Mouse (Mus musculus): ENCODE measurements around the gene Anapc16. TPM values are rescaled to one million over a fixed set of nuclear protein-coding genes. Genes with fewer than 3 reads are reported as not detected.

Anapc16 gene
- polyA plus RNA-seq, 1 experiment from 2014 or later: 106 TPM

GRCm38 (mm10) chr10:59953564-59954039 is 49.3 kb downstream of the Anapc16 start:
- ATAC-seq (ENCODE audit: low FRiP score): no peak
- 39% methylated on average over 6 of the region's 7 CpGs for WGBS
- no peak overlapping the region for H3K9ac ChIP-seq (replicated peaks)
- H3K4me2 ChIP-seq: no peak overlapping the region
- H3K36me3 ChIP-seq: no peaks in the 10 kb centered on the region
- H3K27ac ChIP-seq (replicated peaks): peak overlapping the region; percentile 98
- no peaks in the 10 kb centered on the region for H3K27me3 ChIP-seq (replicated peaks)
- H3K9me3 ChIP-seq (replicated peaks): no peaks in the 10 kb centered on the region
- no peak overlapping the region for H3K4me3 ChIP-seq (replicated peaks)
- peaks cover 55% of the 10 kb centered on the region for H3K4me1 ChIP-seq

- H3K4me3 ChIP-seq (replicated peaks): peak overlapping the region; percentile 69
- 21% methylated on average over 16 of the region's 16 CpGs for WGBS
- no peak for ATAC-seq (ENCODE audit: low FRiP score)
- H3K4me2 ChIP-seq: peak overlapping the region; percentile 94
- H3K36me3 ChIP-seq: no peaks in the 10 kb centered on the region
- no peaks in the 10 kb centered on the region for H3K27me3 ChIP-seq (replicated peaks)
- H3K27ac ChIP-seq (replicated peaks): peak overlapping the region; percentile 98
- H3K9me3 ChIP-seq (replicated peaks): no peaks in the 10 kb centered on the region
- H3K4me1 ChIP-seq: peaks cover 51% of the 10 kb centered on the region
- H3K9ac ChIP-seq (replicated peaks): peak overlapping the region; percentile 75
Observed at GRCm38 (mm10) chr10:59952781-59953563, 50.0 kb downstream of the Anapc16 start.

- under 1% methylated on average over 31 of the region's 31 CpGs for WGBS
- no peaks in the 10 kb centered on the region for H3K9me3 ChIP-seq (replicated peaks)
- H3K4me2 ChIP-seq: peak overlapping the region; percentile 94
- H3K27me3 ChIP-seq (replicated peaks): no peaks in the 10 kb centered on the region
- peak; percentile 58 for ATAC-seq (ENCODE audit: low FRiP score)
- H3K4me1 ChIP-seq: peaks cover 44% of the 10 kb centered on the region
- peak overlapping the region; percentile 98 for H3K27ac ChIP-seq (replicated peaks)
- H3K4me3 ChIP-seq (replicated peaks): peak overlapping the region; percentile 69
- peak overlapping the region; percentile 75 for H3K9ac ChIP-seq (replicated peaks)
- H3K36me3 ChIP-seq: no peaks in the 10 kb centered on the region
Observed at GRCm38 (mm10) chr10:59952152-59952780, 50.7 kb downstream of the Anapc16 start.

- H3K4me3 ChIP-seq (replicated peaks): peak within 1 kb of the TSS; percentile 69
- H3K27me3 ChIP-seq (replicated peaks): no peaks in the 10 kb centered on the region
- H3K36me3 ChIP-seq: no peaks in the 10 kb centered on the region
- H3K4me2 ChIP-seq: peak within 1 kb of the TSS; percentile 94
- H3K27ac ChIP-seq (replicated peaks): peak within 1 kb of the TSS; percentile 98
- peak; percentile 96 for ATAC-seq (ENCODE audit: low FRiP score)
- H3K9ac ChIP-seq (replicated peaks): peak within 1 kb of the TSS; percentile 94
- H3K9me3 ChIP-seq (replicated peaks): no peaks in the 10 kb centered on the region
- H3K4me1 ChIP-seq: peaks cover 36% of the 10 kb centered on the region
- WGBS: under 1% methylated on average over 75 of the region's 76 CpGs
Observed at GRCm38 (mm10) chr10:59951211-59952151, 51.5 kb downstream of the Anapc16 start, which contains the start of gene Ddit4. TSS of gene Ddit4 (minus strand) at chr10:59951834.

GRCm38 (mm10) chr10:59950716-59951191 is 52.2 kb downstream of the Anapc16 start:
- H3K9ac ChIP-seq (replicated peaks): peak overlapping the region; percentile 94
- H3K4me1 ChIP-seq: peaks cover 33% of the 10 kb centered on the region
- peak overlapping the region; percentile 94 for H3K4me2 ChIP-seq
- WGBS: under 1% methylated on average over 23 of the region's 23 CpGs
- H3K9me3 ChIP-seq (replicated peaks): no peaks in the 10 kb centered on the region
- H3K36me3 ChIP-seq: no peaks in the 10 kb centered on the region
- H3K27me3 ChIP-seq (replicated peaks): no peaks in the 10 kb centered on the region
- H3K4me3 ChIP-seq (replicated peaks): peak overlapping the region; percentile 69
- ATAC-seq (ENCODE audit: low FRiP score): peak; percentile 28
- peak overlapping the region; percentile 98 for H3K27ac ChIP-seq (replicated peaks)

GRCm38 (mm10) chr10:59949783-59950605 is 52.9 kb downstream of the Anapc16 start:
- Histone ChIP-seq H3K27me3 (replicated peaks) (no peaks in the 10 kb centered on the region), H3K36me3 (no peaks in the 10 kb centered on the region), H3K4me3 (replicated peaks) (peak overlapping the region; percentile 69), H3K4me1 (peaks cover 33% of the 10 kb centered on the region), H3K9ac (replicated peaks) (peak overlapping the region; percentile 94), H3K27ac (replicated peaks) (peak overlapping the region; percentile 98), H3K9me3 (replicated peaks) (no peaks in the 10 kb centered on the region), H3K4me2 (peak overlapping the region; percentile 94)
- ATAC-seq (ENCODE audit: low FRiP score): no peak
- WGBS: 44% methylated on average over 15 of the region's 15 CpGs

- no peaks in the 10 kb centered on the region for H3K9me3 ChIP-seq (replicated peaks)
- no peaks in the 10 kb centered on the region for H3K36me3 ChIP-seq
- H3K27ac ChIP-seq (replicated peaks): peak overlapping the region; percentile 48; the same call in 1 of the 2 replicates
- peak overlapping the region; percentile 69 for H3K4me3 ChIP-seq (replicated peaks)
- ATAC-seq (ENCODE audit: low FRiP score): no peak
- peak overlapping the region; percentile 94 for H3K4me2 ChIP-seq
- H3K27me3 ChIP-seq (replicated peaks): no peaks in the 10 kb centered on the region
- peak overlapping the region; percentile 94; the same call in 1 of the 2 replicates for H3K9ac ChIP-seq (replicated peaks)
- 81% methylated on average over 1 of the region's 1 CpGs for WGBS
- H3K4me1 ChIP-seq: peaks cover 33% of the 10 kb centered on the region
Observed at GRCm38 (mm10) chr10:59949255-59949648, 53.7 kb downstream of the Anapc16 start.

- WGBS: 54% methylated on average over 6 of the region's 6 CpGs
- Histone ChIP-seq H3K27me3 (replicated peaks) (no peaks in the 10 kb centered on the region), H3K4me2 (peak overlapping the region; percentile 94), H3K4me1 (peaks cover 36% of the 10 kb centered on the region), H3K27ac (replicated peaks) (peak overlapping the region; percentile 48; the same call in 1 of the 2 replicates), H3K36me3 (no peaks in the 10 kb centered on the region), H3K9ac (replicated peaks) (no peak overlapping the region), H3K9me3 (replicated peaks) (no peaks in the 10 kb centered on the region), H3K4me3 (replicated peaks) (0 out of 2 replicates have a peak overlapping the region, but pooled peaks have one; percentile 69)
- no peak for ATAC-seq (ENCODE audit: low FRiP score)
Observed at GRCm38 (mm10) chr10:59948363-59949254, 54.3 kb downstream of the Anapc16 start.

- Histone ChIP-seq H3K4me1 (peaks cover 40% of the 10 kb centered on the region), H3K4me2 (no peak overlapping the region), H3K36me3 (no peaks in the 10 kb centered on the region), H3K4me3 (replicated peaks) (no peak overlapping the region), H3K27ac (replicated peaks) (no peak overlapping the region), H3K27me3 (replicated peaks) (no peaks in the 10 kb centered on the region), H3K9ac (replicated peaks) (no peak overlapping the region), H3K9me3 (replicated peaks) (no peaks in the 10 kb centered on the region)
- ATAC-seq (ENCODE audit: low FRiP score): no peak
- 75% methylated on average over 7 of the region's 7 CpGs for WGBS
Observed at GRCm38 (mm10) chr10:59947296-59948073, 55.5 kb downstream of the Anapc16 start.

All from neural tube, embryonic 15.5 days (tissue).